Mouse (Mus musculus): ENCODE data around the gene Ptk7. TPM values are rescaled to one million over a fixed set of nuclear protein-coding genes. Genes with fewer than 3 reads are reported as not detected.

Ptk7 gene
- total RNA-seq, 2 experiments from 2014 or later = 3.6 to 3.7 TPM

DNA sequence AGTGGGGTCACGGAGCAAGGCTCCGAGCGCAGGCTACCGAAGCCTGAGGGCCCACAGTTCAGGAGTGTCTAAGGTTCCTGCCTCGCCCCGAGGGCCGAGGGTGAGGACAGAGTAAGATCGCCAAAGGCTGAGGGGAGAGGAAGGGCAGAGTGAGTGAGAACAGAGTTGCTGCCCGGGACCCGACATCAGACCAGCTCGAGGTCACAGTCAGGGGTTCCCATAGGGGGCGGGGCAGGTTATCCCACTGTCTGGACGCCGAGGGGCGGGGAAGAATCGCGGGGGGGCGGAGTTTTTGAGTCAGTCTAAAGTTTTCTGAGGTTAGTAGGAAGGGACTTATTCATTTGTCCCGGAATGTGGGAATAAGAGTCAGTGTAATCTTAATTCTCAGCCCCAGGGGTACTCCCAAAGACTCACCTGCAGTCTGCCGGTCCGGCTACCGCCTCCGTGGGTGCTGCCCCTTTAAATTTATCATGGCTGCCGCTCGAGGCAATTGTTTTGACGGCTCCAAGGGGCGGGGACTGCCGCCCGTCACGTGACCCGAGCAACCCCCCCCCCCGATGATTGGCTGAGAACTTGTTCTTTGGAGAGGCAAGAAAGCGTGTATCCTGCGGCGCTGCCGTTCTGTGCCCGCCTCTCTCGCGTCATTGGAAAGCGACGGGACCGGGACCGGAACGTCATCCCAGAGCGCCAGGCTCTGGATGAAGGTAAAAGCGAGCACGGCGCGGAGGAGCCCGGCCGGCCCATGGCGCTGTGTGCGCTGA lies 16.4 kb upstream of the Ptk7 start, which contains the start of the genes Klc4 and Mrpl2:
Gene Klc4 (minus strand): TSS at position 462 of the 761 bp plus-strand sequence.
Gene Mrpl2 (plus strand): TSS at position 669 of the 761 bp plus-strand sequence.
- peak; percentile 76 for ATAC-seq (replicated peaks; ENCODE audit: poor library complexity, severe bottlenecking)

DNA sequence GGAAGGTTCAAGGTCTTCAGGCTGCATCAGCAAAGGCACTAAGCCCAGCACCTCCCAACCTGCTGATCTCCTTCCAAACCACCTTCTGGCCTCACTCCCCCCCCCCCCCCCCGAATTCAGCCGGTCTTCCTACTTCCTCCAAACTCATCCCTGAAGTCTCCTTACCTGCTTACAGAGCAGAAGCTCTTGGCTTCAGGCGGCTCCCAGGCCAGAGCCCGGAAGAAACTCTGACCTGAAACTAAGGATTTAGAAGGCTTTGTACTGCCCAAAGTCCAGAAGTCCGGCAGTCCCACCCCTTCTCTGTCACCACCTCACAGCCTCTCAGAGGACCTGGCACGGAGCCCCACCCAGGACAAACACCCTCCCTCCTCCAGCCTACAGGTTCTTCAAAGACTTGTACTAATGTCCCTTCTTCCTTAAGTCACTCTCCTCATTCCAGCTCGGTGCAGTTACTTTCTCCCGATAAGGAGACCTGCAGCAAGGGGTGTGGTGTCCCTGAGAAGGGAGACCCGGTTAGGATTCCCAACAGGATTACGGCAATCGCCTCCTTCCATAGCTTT lies 15.7 kb upstream of the Ptk7 start:
- no peak for ATAC-seq (replicated peaks; ENCODE audit: poor library complexity, severe bottlenecking)

DNA sequence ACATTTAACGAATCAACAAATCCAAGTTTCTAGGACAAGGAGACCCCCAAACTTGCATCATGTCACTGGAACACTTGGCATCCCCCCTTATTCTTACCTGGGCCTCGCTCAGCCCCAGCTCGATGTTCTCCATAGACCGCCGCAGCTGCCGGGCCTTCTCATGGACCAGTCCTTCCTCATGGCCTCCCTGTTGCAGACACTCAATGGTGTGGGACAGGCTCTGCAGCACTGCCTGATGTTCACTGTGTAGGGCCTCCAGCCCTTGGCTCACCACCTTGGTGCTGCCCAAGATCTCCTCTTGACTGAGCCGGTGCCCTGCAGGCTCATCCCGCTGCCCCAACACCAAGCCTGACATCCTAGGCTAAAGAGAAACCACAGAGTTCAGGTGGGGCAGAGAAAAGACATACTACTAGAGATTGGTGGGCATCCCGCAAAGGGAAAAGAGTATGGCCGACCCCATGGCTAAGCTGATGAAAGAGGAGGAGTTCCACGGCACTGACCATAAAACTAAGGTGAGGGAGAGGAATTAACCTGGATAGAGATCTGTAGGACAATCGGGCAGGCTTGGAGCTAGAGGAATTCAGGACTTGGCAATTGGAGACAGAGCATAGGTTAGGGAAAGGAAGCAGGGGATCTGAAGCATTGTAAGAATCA lies 15.0 kb upstream of the Ptk7 start:
- no peak for ATAC-seq (replicated peaks; ENCODE audit: poor library complexity, severe bottlenecking)

DNA sequence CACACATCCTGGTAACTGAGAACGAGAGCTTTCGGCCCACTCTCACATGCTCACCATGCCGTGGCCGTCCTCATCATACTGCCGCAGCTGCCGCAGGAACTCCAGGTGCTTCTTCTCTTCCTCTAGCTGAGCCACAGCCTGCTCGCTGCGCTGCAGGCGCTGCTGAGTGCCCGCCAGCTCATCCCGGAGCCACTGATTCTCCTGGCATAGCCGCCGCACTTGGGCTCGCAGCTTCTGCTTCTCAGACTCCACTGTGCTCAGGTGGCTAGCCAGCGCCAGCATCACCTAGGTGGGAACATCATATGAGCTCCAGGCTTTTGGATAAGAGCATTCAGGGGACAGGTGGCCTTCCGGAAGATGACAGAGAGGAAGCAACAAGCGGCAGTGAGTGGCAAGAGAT lies 12.8 kb upstream of the Ptk7 start:
- no peak for ATAC-seq (replicated peaks; ENCODE audit: poor library complexity, severe bottlenecking)

DNA sequence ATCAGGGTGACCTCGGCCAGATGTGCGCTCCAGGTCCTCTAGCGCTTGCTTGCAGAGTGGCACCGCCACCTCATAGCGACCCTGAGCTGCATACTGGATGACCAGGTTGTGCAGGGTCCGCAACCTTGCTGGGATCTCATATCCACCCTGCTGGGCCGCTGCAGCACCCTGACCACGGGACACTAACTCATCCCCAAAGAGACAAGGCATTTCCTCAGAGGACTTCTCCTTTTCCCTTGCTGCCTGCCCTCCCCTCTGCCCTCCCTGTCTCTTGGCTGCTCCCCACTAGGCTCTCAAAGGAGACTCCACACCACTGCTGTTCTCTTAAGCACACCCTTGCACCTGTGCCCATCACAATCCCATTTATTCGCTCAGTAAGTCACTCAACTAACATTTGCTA lies 10.6 kb upstream of the Ptk7 start:
- peak; percentile 75 for ATAC-seq (replicated peaks; ENCODE audit: poor library complexity, severe bottlenecking)

DNA sequence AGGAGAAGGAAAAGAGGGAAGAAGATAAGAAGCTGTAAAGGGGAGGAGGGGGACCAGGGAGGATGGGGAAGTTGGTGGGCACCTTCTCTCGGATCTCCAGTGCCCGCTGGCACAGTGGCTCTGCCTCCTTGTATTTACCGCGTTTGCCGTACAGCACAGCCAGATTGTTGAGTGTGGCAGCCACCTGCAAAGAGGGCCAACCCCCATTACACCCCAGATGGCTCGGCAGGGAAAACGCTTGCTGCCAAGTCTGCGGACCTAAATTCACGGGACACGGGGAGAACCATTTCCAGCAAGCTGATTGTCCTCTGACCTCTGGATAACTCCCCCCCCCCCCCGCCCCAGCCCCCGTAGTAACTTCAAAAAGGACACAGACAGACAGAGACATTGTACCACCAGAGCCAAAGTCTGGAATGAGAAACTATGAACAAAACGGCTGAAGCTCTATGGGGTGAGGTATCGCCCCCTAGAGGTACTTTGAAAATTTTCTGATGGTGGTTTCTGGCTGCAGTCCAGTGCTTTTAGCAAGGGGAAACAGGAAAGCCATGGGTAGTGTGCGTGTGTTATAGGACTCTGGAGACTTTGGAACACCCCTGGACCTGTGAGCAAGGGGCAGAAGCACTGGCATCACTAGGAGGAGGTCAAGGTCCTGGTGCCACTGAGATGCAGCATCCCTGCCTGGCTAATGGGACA lies 7.7 kb upstream of the Ptk7 start:
- peak; percentile 49 for ATAC-seq (replicated peaks; ENCODE audit: poor library complexity, severe bottlenecking)

DNA sequence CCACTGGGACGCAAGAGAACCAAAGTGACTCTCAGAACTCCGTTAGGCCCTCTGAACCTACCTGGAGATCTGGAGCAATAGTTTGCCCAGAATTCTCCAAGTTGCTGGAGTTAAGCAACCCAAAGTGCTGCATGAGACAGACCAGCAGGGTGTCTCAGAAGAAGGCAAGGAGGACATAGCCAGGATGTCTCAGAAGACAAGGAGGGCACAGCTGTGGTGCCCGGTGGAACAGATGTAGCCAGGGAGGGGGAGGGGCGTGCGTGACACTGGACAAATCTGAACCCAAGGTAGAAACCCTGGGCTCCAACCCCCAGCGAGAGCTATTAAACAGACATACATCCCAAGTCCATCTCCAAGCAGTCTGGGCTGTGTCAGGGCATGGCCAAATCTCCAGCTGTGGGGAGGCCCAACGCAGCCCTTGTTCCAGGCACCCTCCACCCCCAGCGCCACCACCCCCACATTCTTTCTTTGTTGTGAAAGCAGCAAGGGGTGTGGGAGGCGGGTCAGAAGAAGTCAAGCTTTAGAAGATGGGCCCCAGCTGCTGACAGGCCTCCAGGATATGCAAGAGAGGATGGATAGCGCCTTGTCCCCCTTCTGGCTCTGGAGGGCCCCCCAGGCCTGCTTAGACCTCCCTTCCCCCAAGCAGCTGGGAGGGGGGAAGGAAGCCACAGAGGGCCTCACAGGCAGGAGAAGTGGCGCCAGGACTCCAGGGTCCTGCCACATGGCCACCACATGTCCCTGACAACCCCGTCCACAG lies 559 bp upstream of the Ptk7 start:
- ATAC-seq (replicated peaks; ENCODE audit: poor library complexity, severe bottlenecking) = peak; percentile 38

DNA sequence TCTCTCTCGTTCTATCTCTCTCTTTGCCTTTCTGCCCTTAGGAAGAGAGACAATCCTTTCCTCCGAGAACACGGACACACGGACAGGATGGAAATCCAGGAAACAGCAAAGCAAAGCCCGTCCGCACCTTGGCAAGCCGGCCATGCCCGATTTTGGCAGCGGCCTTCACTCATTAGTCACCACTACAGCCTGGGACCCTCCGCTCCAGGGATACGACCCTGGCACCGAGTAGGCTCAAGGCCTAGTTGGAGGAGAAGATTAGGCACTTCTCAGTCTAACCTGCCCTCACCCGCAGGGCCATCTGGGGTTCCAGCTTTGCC lies 873 bp downstream of the Ptk7 start:
- no peak for ATAC-seq (replicated peaks; ENCODE audit: poor library complexity, severe bottlenecking)

DNA sequence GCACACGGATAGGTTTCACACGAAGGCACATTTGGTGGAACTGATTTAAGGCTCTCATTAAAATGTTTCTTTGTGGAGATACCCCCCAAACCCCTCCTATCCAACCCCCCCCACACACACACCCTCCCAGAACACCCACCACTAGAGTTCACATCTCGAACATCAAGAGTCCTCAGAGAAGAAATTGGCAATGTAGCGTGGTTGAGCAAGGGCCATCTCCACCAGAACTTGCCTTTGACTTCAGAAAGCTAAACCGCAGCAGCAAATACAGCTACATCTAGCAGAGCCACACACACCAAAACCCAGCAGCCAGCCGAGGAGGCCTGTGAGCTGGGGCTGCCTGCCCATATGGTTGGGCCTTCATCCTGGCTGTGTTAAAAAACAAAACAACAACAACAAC lies 1.9 kb downstream of the Ptk7 start:
- no peak for ATAC-seq (replicated peaks; ENCODE audit: poor library complexity, severe bottlenecking)

DNA sequence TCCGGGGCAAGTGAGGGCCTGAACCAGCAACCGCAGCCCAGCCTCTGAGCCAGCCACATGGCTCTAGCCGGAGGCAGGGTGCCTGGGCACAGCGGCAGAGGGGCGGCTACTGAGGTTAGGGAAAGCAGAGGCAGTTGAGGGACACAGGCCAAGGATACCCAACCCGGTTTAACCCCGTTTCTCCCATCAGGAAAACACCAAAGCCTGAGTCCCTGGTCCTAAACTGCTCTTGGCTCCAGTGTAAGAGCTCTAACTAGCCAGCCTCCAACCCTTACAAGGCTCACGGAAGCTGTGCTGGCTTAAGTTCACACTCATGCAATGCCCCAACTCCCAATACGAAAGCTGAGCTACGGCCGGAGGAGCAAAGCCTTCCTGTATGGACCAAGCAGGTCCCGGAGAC lies 4.7 kb downstream of the Ptk7 start:
- ATAC-seq (replicated peaks; ENCODE audit: poor library complexity, severe bottlenecking) = peak; percentile 5; the same call in 1 of the 2 replicates

DNA sequence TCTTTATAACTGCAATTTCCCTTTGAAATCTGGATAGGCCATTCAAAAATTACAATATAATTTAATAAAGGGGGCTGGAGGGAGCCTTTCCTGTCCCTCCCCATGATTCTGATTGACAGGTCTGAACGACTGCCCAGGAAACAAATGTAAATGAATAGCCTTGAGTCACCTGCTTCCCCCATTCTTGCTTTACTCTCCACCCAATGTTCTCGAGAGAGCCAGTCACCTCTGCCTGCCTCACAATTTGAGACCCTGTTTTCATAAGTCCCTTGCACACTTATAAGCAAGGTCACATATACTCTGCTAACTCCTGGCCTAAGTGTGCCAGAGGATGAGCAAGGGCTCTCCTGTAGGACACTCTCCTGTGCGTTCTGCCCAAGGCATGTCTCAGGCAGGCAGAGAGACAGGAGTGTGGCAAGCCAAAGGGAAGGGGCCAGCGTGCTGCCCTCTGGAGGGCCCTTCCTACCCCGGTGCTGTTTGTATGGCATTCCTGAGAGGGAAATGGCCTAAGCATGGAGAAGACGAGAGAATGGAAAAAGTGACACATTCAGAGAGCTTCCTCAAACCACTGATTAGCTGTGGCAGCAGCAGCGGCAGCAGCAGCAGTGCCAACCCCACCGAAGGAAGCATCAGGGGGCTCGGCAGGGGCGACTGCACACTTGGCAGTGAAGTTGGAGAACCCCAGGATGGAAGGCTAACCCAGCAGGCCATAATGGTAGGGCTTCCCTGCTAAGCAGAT lies 5.3 kb downstream of the Ptk7 start:
- ATAC-seq (replicated peaks; ENCODE audit: poor library complexity, severe bottlenecking) = peak; percentile 60

DNA sequence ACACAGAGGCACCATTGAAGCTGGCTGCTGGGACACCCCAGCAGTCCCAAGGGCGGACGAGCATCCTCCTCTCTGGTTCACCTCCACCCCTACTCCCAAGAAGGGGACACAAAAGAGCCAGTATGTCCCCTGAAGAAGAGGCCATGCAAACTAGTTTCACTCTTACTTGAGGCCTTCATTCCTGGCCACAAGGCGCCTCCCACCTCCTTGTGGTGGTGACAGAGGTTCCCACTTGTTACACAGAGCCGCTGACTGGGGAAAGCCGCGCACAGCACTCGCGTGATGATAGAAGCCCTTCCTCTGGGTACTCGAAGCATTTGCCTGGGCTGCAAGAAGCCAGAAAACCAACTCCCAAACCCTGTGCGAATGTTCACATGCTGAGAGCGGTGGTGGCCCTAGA lies 7.0 kb downstream of the Ptk7 start:
- peak; percentile 65 for ATAC-seq (replicated peaks; ENCODE audit: poor library complexity, severe bottlenecking)

DNA sequence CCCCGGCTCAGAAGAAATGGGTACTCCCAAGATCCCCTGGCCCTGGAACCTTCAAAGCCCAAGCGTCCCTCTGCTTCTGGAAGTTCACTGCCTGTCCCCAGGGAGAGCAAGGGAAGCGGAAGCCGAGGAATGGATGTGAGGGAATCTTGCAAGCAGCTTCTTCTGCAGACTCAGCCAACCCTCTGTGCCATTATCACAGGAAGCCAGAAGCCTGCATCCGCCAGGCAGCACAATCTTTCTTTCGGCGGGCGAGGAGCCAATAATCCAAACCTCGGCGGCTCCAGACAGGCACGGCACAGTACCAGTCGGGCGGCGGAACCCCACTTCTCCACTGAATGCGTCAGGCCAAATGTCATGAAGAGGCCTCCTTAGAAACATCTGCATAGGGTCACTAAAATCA lies 8.0 kb downstream of the Ptk7 start:
- ATAC-seq (replicated peaks; ENCODE audit: poor library complexity, severe bottlenecking) = no peak

DNA sequence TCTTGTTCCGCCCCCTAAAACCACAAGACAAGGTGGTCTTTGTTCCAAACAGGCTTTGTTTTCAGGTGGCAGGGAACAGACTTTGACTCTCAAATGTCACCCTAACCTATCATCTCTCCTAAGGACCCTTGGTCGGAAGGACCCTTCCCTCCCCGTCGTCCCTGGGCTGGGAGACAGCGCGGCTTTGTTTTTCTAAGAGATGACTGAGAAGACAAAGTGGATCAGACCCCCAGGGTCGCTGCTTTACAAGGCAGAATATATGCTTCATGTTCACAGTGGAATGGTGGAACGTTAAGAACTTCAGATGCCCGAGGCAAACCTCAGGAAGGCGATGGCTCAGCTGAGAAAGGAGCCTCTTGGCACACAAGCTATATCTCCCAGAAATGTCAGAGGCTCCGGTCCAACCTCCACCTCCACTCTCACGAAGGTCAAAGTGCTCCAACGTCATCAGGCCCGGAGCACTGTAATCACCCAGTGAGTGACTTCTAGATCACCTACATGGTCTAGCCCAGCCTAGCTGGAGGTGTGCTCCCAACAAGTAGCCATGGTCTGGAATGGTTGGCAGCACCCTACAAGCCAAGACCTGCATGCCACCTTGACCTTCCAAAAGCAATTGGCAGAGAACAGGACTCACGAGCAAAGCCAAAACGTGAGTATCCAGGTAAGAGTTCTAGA lies 9.5 kb downstream of the Ptk7 start:
- ATAC-seq (replicated peaks; ENCODE audit: poor library complexity, severe bottlenecking) = no peak

DNA sequence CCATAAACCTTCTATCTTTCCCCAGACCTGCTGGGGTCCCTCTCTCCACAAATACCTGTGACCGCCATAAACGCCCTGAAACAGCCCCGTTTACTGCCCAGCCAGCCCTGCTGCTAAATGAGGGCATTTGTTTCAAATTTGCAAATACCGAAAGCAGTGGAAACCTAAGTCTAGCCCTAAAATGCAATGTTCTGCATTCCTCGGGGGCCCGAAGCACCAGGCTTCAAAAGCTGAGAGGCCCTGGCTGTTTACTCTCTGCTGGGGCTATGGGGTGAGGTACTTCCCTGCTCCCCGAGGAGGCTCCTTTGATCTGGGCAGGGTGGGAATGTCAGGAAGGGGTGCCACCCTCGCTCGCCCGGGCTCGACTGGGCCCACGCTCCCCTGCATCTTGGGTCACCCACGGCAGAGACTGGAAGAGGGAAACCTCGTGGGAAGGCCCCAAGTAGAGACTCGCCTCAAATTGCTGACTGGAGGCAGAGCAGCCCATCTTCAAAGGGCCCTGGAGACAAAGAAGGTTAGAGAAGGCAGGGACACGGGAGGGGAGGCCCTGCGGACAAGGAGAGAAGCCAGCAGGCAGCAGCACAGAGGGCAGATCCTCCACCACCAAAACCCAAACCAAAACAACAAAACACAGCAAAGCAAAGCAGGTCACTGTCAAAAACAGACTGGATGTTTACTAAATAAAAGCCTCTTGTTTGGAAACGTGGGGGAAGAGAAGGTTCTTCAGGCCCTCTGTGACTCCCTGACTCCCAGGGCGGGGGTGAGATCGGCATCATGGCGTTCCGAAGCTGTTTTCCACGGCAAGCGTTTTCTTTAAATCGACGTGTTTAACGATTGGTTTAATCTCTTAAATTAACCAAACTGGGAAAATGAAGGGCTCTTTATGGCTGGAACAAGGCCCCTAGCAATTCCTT lies 10.3 kb downstream of the Ptk7 start:
- no peak for ATAC-seq (replicated peaks; ENCODE audit: poor library complexity, severe bottlenecking)

DNA sequence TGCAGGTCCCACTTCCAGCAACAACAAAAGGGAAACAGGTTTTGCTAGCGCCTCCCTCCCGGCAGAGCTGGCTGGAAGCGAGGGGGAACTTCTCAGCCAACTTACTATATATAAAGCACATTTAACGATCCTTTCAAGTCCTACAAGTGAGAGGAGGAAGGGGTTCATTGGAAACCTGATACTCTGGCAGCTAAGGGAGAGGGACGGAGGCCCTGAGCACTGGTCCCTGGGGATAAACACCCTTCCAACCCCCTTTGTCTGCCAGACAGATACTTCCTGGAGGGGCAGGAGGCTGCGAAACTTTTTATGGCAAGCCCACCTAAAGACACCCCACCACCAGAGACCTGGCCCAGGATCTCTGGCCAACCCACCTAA lies 10.9 kb downstream of the Ptk7 start:
- no peak for ATAC-seq (replicated peaks; ENCODE audit: poor library complexity, severe bottlenecking)

DNA sequence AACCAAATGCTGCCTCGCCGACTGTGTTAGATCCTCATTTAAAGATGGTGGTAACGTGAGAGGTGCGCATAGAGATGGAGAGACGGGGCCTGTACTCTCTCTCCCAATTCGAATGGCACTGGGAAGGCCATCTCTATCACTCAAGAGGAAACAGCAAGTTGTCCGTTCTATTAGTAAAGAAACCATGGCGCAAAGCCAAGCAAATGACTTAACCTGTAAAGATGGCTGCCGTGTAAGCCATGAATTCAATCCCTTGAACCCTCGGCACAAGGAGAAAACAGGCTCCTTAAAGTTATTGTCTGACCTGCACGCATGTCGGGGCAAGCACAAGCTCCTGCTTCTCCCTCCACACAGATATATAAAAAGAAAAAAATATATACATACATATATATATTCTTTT lies 11.5 kb downstream of the Ptk7 start:
- ATAC-seq (replicated peaks; ENCODE audit: poor library complexity, severe bottlenecking) = no peak

DNA sequence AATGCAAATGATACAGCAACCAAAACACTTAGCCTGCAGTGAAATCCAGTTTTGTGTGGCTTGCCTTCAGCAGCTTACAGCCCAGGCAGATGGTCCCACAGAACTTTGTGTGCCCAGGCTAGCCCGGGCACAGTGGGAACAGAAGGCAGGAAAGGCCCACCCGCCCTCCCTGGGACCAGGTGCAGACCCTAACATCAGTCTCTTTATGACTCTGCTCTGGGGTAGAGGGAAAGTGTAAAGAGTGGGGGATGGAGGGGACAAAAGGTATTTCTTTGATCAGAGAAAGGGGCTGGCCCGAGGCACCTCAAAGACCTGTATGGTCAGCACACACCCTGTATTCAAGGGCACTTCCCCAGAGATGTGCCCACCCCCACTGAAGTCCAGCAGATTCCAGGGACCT lies 16.1 kb downstream of the Ptk7 start:
- no peak for ATAC-seq (replicated peaks; ENCODE audit: poor library complexity, severe bottlenecking)

Data from granulocyte monocyte progenitor cell, adult 5-6 weeks (primary cell).